Mouse (Mus musculus): Measurements from ENCODE around the gene Nfia. TPM values are rescaled to one million over a fixed set of nuclear protein-coding genes. Genes with fewer than 3 reads are reported as not detected.

The Nfia gene
- total RNA-seq, 2 experiments from 2014 or later, result 2.7 to 21.8 TPM

GRCm38 (mm10) chr4:98120706-98121340 is 348.3 kb downstream of the Nfia start:
- ATAC-seq (replicated peaks; ENCODE audit: low FRiP score, poor library complexity, severe bottlenecking), result no peak

GRCm38 (mm10) chr4:98126003-98126677 is 353.6 kb downstream of the Nfia start:
- ATAC-seq (replicated peaks; ENCODE audit: low FRiP score, poor library complexity, severe bottlenecking), result no peak

GRCm38 (mm10) chr4:98130798-98131197 is 358.3 kb downstream of the Nfia start:
- no peak for ATAC-seq (replicated peaks; ENCODE audit: low FRiP score, poor library complexity, severe bottlenecking)

- no peak for ATAC-seq (replicated peaks; ENCODE audit: low FRiP score, poor library complexity, severe bottlenecking)
These were observed 361.5 kb downstream of the Nfia start for GRCm38 (mm10) chr4:98134027-98134426.

- ATAC-seq (replicated peaks; ENCODE audit: low FRiP score, poor library complexity, severe bottlenecking), result no peak
These were observed 363.5 kb downstream of the Nfia start for GRCm38 (mm10) chr4:98136072-98136471.

- ATAC-seq (replicated peaks; ENCODE audit: low FRiP score, poor library complexity, severe bottlenecking), result no peak
These were observed 370.4 kb downstream of the Nfia start for GRCm38 (mm10) chr4:98142879-98143436.

GRCm38 (mm10) chr4:98150576-98150975 is 378.0 kb downstream of the Nfia start:
- ATAC-seq (replicated peaks; ENCODE audit: low FRiP score, poor library complexity, severe bottlenecking), result no peak

GRCm38 (mm10) chr4:98157921-98158320 is 385.4 kb downstream of the Nfia start:
- ATAC-seq (replicated peaks; ENCODE audit: low FRiP score, poor library complexity, severe bottlenecking), result no peak

- no peak for ATAC-seq (replicated peaks; ENCODE audit: low FRiP score, poor library complexity, severe bottlenecking)
These were observed 393.8 kb downstream of the Nfia start for GRCm38 (mm10) chr4:98166379-98166778.

Other genes starting within 250 kb of the Nfia start
- gene E130114P18Rik, start 5.3 kb downstream of the Nfia start, total RNA-seq (2015; ENCODE audit: low replicate concordance), result not detected in 2 replicates
- not detected in 2 replicates for gene E130114P18Rik, start 5.3 kb downstream of the Nfia start, total RNA-seq (2017; ENCODE audit: low replicate concordance)

Data from erythroid progenitor cell, adult 5-6 weeks (primary cell).